Mouse (Mus musculus) lung, postnatal 10 days (tissue): ENCODE data around the gene Siva1.
A peak's percentile ranks its signal among the peaks of the same experiment; 100 is the strongest.

Source experiments
- DNase-seq: peaks from one replicate; pipeline ENCODE4 v3.0.0; 2021

The Siva1 gene

DNA sequence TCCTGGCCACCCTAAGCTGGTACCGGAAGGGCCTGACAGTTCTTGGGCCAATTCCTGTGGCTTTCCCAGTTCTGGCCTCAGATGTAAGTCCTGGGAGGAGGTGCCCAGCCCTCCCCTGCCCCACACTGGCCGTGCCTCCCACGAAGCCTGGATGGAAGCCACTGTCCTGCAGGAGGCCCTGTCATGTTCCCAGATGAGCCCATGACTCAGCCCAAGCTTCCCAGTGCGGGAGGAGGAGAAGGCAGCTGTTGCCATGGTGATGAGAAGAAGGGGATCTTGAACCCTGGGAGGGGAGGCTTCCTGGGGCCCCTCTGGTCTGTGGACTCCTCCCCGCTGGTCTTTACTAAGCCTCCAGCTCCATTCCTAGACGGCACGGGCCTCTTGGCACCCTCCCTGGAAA is 38.9 kb downstream of the Siva1 start:
- no peak for DNase-seq

DNA sequence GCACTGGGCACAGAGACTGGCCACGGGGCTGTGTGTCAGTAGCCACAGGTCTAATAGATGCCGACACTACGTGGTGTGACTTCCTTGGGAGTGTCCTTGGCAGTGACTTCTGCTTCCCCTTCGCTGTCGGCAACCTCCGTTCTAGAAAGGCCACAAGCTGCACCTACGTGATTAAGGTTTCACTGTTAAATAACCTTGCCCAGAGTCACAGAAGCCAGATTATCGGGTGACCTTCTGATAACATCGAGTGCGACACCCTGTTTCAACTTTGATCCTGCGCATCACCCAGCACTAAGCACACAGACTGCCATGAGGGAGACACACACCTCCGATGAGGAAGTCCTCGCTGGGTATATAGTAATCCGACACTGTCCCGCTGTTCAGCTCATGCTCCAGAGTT is 44.0 kb downstream of the Siva1 start:
- no peak for DNase-seq

DNA sequence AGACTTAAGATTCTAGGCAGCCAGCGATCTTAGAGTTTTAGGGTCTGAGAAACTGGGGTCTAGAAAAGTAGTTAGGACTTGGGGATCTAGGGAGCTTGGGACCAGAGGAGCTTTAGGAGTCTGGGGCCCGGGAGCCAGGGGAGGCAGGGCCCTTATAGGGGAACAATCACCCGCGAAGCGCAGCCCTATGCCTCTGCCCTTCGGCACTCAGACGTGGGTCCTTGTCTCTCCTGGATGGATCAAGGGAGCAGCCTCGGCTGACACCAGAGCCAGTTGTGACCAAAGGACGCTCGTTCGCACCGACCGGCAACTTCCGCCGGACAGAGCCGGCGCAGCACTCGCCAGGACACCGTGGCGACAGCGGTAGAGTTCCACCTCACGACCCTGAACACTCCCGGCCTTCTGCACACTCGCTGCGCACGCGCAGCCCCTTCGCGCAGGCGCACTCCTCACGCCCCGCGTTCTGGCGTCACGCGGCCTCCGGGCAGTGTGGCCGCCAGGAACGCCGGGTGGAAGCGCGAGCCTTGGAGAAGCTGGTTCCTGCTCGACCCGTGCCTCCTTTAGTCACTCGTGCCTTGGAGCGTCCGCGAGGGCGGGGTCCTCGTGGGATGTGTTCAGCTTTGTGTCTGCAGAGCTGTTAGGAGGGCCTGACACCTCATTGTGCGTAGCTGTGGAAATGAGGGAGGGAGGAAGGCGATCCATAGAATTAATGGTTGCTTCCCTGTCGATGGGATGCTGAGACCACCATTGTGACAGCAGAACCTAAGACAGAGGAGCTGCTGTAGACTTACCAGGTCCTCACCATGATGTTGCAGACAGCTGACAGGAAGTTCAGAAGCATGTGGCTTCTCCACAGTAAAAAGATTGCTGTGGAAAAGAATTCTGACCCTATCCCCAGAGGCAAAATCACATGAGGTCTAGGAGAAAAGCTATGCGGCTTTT is 49.0 kb downstream of the Siva1 start:
- DNase-seq = peak; percentile 96

DNA sequence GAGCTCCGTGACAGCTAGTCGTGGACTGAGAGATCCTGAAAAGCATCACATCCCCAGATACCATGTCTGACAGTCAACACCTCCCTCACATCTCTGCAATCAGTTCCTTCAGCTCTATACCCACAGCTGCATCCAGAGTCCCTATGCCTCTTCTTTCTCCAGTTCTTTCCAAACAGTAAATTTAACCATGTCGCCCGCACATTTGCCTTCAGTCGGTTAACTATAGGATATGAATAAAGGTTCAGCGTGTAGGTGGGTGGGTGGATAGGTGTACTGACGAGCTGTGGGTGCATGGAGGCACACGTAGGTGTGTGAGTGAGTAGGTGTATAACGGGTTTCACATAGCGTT is 49.6 kb downstream of the Siva1 start:
- DNase-seq = no peak

DNA sequence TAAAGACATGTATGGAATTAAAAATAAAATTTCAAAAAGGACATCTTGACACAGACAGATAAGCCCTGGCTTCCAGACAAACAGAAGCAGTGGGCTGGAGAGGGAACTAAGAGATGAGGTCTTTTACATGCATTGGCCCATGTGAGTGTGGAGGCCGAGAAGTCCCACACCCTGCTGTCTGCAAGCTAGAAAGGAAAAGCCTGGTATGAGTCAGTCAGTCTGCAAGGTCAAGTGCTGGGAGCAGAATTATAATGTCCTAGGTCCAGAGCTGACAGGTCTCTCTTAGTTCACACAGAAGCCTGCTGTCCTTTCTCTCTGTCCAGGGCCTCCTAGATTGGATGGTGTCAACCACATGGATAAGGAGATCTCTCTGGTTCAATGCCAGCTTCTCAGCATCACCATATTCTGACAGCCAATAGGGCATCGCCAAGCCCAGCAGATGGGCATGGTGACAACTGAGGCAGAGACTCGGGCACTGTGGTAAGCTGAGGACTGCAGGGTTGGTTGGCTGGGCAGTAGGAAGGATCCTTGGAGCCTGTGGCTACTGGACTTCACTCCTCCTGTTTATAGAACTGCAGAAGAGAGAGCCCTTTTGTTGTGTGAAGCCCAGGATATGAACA is 52.4 kb downstream of the Siva1 start:
- DNase-seq = no peak
